8 mouse cellular contexts compared by ENCODE assay signal in genomic region chr2:132607141-132608093, GRCm38 (mm10). TPM values are rescaled to one million over a fixed set of nuclear protein-coding genes. Genes with fewer than 3 reads are reported as not detected.
DNase-seq lines count a peak whose midpoint lies in the region; ATAC-seq and TF ChIP-seq lines count a peak whose summit lies in the region.

No protein-coding gene starts in this region.

- H3K4me1 ChIP-seq in intestine, embryonic 14.5 days (replicated peaks; ENCODE audit: control insufficient read depth, insufficient read depth, low read length) = no peaks in the 10 kb centered on the region

- H3K4me3 ChIP-seq in gastrocnemius, adult 2 months = peak overlapping the region; percentile 21; the same call in 1 of the 2 replicates
- H3K4me3 ChIP-seq in intestine, embryonic 14.5 days (ENCODE audit: low read depth, low read length) = no peak overlapping the region

- H3K4me2 ChIP-seq in intestine, embryonic 14.5 days (ENCODE audit: low read length) = no peak overlapping the region

- no peak for TF ChIP-seq CTCF in gastrocnemius, adult 2 months (IDR thresholded peaks at IDR 0.05)

- WGBS in intestine, embryonic 14.5 days = 39% methylated on average over 10 of the region's 10 CpGs

- H3K9me3 ChIP-seq in intestine, embryonic 14.5 days (ENCODE audit: control insufficient read depth, low read length) = no peaks in the 10 kb centered on the region

- intact Hi-C loops in gastrocnemius, adult 2 months (cut with DNase I) = no loop called here

- peak overlapping the region; percentile 72 for H3K27ac ChIP-seq in gastrocnemius, adult 2 months
- H3K27ac ChIP-seq in intestine, embryonic 14.5 days (ENCODE audit: low read depth) = 0 out of 2 replicates have a peak overlapping the region, but pooled peaks have one; percentile 27

- H3K27me3 ChIP-seq in intestine, embryonic 14.5 days (replicated peaks; ENCODE audit: control insufficient read depth, insufficient read depth, low read length) = no peaks in the 10 kb centered on the region
- no peaks in the 10 kb centered on the region for H3K27me3 ChIP-seq in splenic B cell, adult 2 months (ENCODE audit: control insufficient read depth, insufficient read depth, low read length, poor library complexity, severe bottlenecking)

- no peak overlapping the region for H3K9ac ChIP-seq in intestine, embryonic 14.5 days (ENCODE audit: low read length)

- no peak for ATAC-seq in intestine, embryonic 14.5 days (replicated peaks; ENCODE audit: low FRiP score, low TSS enrichment, low read depth)
- ATAC-seq in megakaryocyte-erythroid progenitor cell, adult 5-6 weeks (replicated peaks; ENCODE audit: low FRiP score, low TSS enrichment, poor library complexity, severe bottlenecking) = peak; percentile 47; the same call in 1 of the 2 replicates

- no peaks in the 10 kb centered on the region for H3K36me3 ChIP-seq in intestine, embryonic 14.5 days (ENCODE audit: control insufficient read depth, insufficient read depth, low read length)
- H3K36me3 ChIP-seq in splenic B cell, adult 2 months (ENCODE audit: control insufficient read depth, insufficient read depth, low read length, poor library complexity, severe bottlenecking) = no peaks in the 10 kb centered on the region

- DNase-seq in gastrocnemius, adult 2 months = no peak
- DNase-seq in gastrocnemius, postnatal 10 days = no peak
- peak; percentile 44 for DNase-seq in MN1 (ENCODE audit: low spot score)
- peak; percentile 42 to 68 for DNase-seq in frontal cortex, postnatal 10 days (ENCODE audit: low spot score in 2 of 2)
- peak; percentile 55 for DNase-seq in intestine, embryonic 14.5 days (ENCODE audit: low spot score)
- DNase-seq in splenic B cell, adult 2 months (ENCODE audit: low read depth, low spot score) = peak; percentile 80
- no peak for DNase-seq in Muller cell, postnatal 12 days (ENCODE audit: inconsistent ontology term)

RNA-seq across cellular contexts. Expression of gene Gpcpd1, which starts 19.9 kb away (rescaled TPM):
- 100 to 1,000 TPM; 167 to 341 TPM for total RNA-seq in gastrocnemius, adult 2 months (2021)
- 10 to 100 TPM; 72.0 to 72.4 TPM for total RNA-seq in gastrocnemius, postnatal 10 days (2021)
- 29.2 and 30.7 TPM in 2 replicates for polyA plus RNA-seq in intestine, embryonic 14.5 days (2014; fragmentation: Nextera tagmentation; extraction: Ambion mirVana)
- 15.5 and 21.6 TPM in 2 replicates for total RNA-seq in megakaryocyte-erythroid progenitor cell, adult 5-6 weeks (2014; fragmentation: Nextera tagmentation)
- 18.6 and 30.4 TPM in 2 replicates for total RNA-seq in megakaryocyte-erythroid progenitor cell, adult 5-6 weeks (2017)

Comparison
In these comparisons a context has a peak if more than half of its experiments do, and no peak if none do; other contexts are left out.
1. DNase-seq: peak in MN1 (single experiment), frontal cortex, postnatal 10 days (2 of 2), intestine, embryonic 14.5 days (single experiment) and splenic B cell, adult 2 months (single experiment); none in gastrocnemius, adult 2 months (single experiment), gastrocnemius, postnatal 10 days (single experiment) and Muller cell, postnatal 12 days (single experiment).